Mouse (Mus musculus) cerebellum, adult 18-20 months (tissue): Measurements from ENCODE around the gene Trdn.

Source experiments
- DNase-seq, 2 experiments: peaks; one replicate each; pipeline ENCODE4 v3.0.0; 2021

Trdn gene

DNA sequence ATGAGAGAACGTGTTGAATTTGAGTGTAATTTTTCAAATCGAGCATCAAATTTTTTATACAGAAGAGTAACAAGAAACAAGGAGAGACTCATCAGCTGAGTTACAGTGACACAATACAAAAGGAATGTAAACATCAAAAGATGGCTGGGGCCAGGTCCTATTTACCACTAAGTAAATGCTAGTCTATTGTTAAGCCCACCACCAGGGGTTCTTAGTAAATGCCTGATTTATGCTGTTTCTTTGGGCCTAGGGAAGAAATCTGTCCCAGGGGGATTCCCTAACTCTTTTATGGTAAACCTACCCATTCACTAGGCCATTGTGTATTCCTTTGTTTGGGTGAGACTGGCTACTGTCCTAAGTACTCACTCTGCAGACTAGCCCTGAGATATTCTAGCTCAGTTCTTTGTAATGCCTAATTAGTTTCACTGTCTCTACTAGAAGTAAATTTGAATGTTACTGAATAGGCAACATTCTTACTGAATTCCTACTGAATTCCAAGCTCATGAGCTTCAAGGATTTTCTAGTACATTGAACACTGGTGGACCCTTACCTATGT is 295.2 kb downstream of the Trdn start:
- no peak for DNase-seq
